Mouse (Mus musculus) thymus, adult 2 months (tissue): Measurements from ENCODE around the gene Trim63.
"Not testable (repeated sequence)": the region's sequence is repeated elsewhere in the genome, so short reads cannot be mapped to it uniquely, and the experiment has no call there.

Experiments used
- CTCF ChIP-seq: fragments of 200-500 bp; IDR thresholded peaks from 2 replicates; pipeline ENCODE4 v1.5.1; 2012; ENCODE audit warnings: mild to moderate bottlenecking, control low read depth, low read length, moderate library complexity, borderline replicate concordance; ENCODE audit not compliant: control insufficient read depth, poor library complexity, insufficient read depth; ENCODE audit errors: extremely low read depth
- POLR2A ChIP-seq: fragments of 200-500 bp; IDR thresholded peaks from 2 replicates; pipeline ENCODE4 v1.6.1; 2012; ENCODE audit warnings: mild to moderate bottlenecking, low read length, control low read depth, moderate library complexity; ENCODE audit not compliant: control insufficient read depth, poor library complexity, insufficient read depth; ENCODE audit errors: extremely low read depth

DNA sequence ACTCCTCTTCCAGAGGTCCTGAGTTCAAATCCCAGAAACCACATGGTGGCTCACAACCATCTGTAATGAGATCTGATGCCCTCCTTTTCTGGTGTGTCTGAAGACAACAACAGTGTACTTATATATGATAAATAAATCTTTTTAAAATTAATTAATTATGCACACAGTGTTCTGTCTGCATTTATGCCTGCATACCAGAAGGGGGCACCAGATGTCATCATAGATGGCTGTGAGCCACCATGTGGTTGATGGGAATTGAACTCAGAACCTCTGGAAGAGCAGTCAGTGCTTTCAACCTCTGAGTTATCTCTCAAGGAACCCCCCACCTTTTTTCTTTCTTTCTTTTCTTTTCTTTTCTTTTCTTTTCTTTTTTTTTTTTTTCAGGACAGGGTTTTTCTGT is 45.3 kb upstream of the Trim63 start:
- TF ChIP-seq POLR2A, CTCF: not testable (repeated sequence)
